Mouse (Mus musculus) macrophage (primary cell): ENCODE measurements around the gene Spocd1. TPM values are rescaled to one million over a fixed set of nuclear protein-coding genes. Genes with fewer than 3 reads are reported as not detected.
"Not testable (repeated sequence)": the region's sequence is repeated elsewhere in the genome, so short reads cannot be mapped to it uniquely, and the experiment has no call there.

Experiments used
- H3K27ac ChIP-seq: fragments of 350-480 bp; formaldehyde crosslinking; 2 replicates; pipeline ENCODE4 v1.9.0; 2021
- H3K36me3 ChIP-seq: fragments of 350-480 bp; formaldehyde crosslinking; 2 replicates; pipeline ENCODE4 v1.9.0; 2021; ENCODE audit errors: inconsistent target
- H3K4me3 ChIP-seq: fragments of 350-480 bp; formaldehyde crosslinking; 2 replicates; pipeline ENCODE4 v1.9.0; 2021; ENCODE audit errors: inconsistent target
- H3K79me2 ChIP-seq: fragments of 350-480 bp; formaldehyde crosslinking; 2 replicates; pipeline ENCODE4 v1.9.0; 2021; ENCODE audit errors: inconsistent target
- WGBS: methylation state at CpG from one replicate; pipeline ENCODE4 v1.1.7; 2026; ENCODE audit warnings: inconsistent platforms; ENCODE audit not compliant: missing documents; 5-methylcytosine and 5-hydroxymethylcytosine counted together
- polyA plus RNA-seq: library from polyadenylated mRNA; stranded (reverse); fragments of 250-400 nt; gene quantifications from 3 replicates; pipeline ENCODE4 v1.2.4, GENCODE M21; 2018; ENCODE audit warnings: inconsistent platforms
- total RNA-seq, 78 experiments: library from RNA; depleted of rRNA; stranded (reverse); fragments of 250-400 nt; gene quantifications; 1 replicate in 9 of 78; 2 replicates in 24 of 78; 3 replicates in 43 of 78; 4 replicates in 2 of 78; pipeline ENCODE4 v1.2.4; 2018; ENCODE audit warnings: inconsistent platforms in 56 of 78

The Spocd1 gene
- not detected for total RNA-seq (2018; cell fraction: chromatin; rRNA removed)
- total RNA-seq (2018; cell fraction: cytosol; rRNA removed), result not detected
- not detected for total RNA-seq (2018; cell fraction: nucleus; rRNA removed)
- not detected in 3 replicates for polyA plus RNA-seq

GRCm38 (mm10) chr4:129928949-129929348 is at the start of gene Spocd1:
TSS of gene Spocd1 (plus strand) at chr4:129929249.
- Histone ChIP-seq H3K79me2 (no peaks in the 10 kb centered on the region), H3K4me3 (no peak within 1 kb of the TSS), H3K27ac (no peak within 1 kb of the TSS), H3K36me3 (no peaks in the 10 kb centered on the region)
- 77% methylated on average over 4 of the region's 4 CpGs for WGBS

- Histone ChIP-seq H3K27ac (no peak overlapping the region), H3K4me3 (no peak overlapping the region), H3K79me2 (no peaks in the 10 kb centered on the region), H3K36me3 (no peaks in the 10 kb centered on the region)
- 87% methylated on average over 7 of the region's 7 CpGs for WGBS
These were observed 48.4 kb upstream of the Spocd1 start for GRCm38 (mm10) chr4:129880615-129881014.

GRCm38 (mm10) chr4:129881661-129882060 is 47.4 kb upstream of the Spocd1 start:
- no peak overlapping the region for H3K4me3 ChIP-seq
- 15% methylated on average over 3 of the region's 3 CpGs for WGBS
- peak overlapping the region; percentile 88 for H3K27ac ChIP-seq
- no peaks in the 10 kb centered on the region for H3K36me3 ChIP-seq
- H3K79me2 ChIP-seq, result no peaks in the 10 kb centered on the region

GRCm38 (mm10) chr4:129882555-129883293 is 46.3 kb upstream of the Spocd1 start:
- no peaks in the 10 kb centered on the region for H3K79me2 ChIP-seq
- peak overlapping the region; percentile 88 for H3K27ac ChIP-seq
- no peaks in the 10 kb centered on the region for H3K36me3 ChIP-seq
- H3K4me3 ChIP-seq, result no peak overlapping the region
- WGBS, result 0% methylated on average over 10 of the region's 11 CpGs

- Histone ChIP-seq H3K36me3 (no peaks in the 10 kb centered on the region), H3K79me2 (no peaks in the 10 kb centered on the region), H3K4me3 (peak overlapping the region; percentile 3; the same call in 1 of the 2 replicates), H3K27ac (peak overlapping the region; percentile 88)
- WGBS, result 31% methylated on average over 12 of the region's 12 CpGs
These were observed 44.8 kb upstream of the Spocd1 start for GRCm38 (mm10) chr4:129884041-129884930.

- Histone ChIP-seq H3K79me2 (no peaks in the 10 kb centered on the region), H3K36me3 (no peaks in the 10 kb centered on the region), H3K27ac (no peak overlapping the region), H3K4me3 (no peak overlapping the region)
- 88% methylated on average over 10 of the region's 10 CpGs for WGBS
These were observed 39.4 kb upstream of the Spocd1 start for GRCm38 (mm10) chr4:129889661-129890060.

- no peaks in the 10 kb centered on the region for H3K36me3 ChIP-seq
- 95% methylated on average over 7 of the region's 7 CpGs for WGBS
- H3K79me2 ChIP-seq, result no peaks in the 10 kb centered on the region
- H3K4me3 ChIP-seq, result no peak overlapping the region
- H3K27ac ChIP-seq, result no peak overlapping the region
These were observed 39.0 kb upstream of the Spocd1 start for GRCm38 (mm10) chr4:129890094-129890493.

GRCm38 (mm10) chr4:129894861-129895260 is 34.2 kb upstream of the Spocd1 start:
- no peaks in the 10 kb centered on the region for H3K36me3 ChIP-seq
- no peak overlapping the region for H3K27ac ChIP-seq
- no peaks in the 10 kb centered on the region for H3K79me2 ChIP-seq
- no peak overlapping the region for H3K4me3 ChIP-seq
- WGBS, result 96% methylated on average over 3 of the region's 3 CpGs

GRCm38 (mm10) chr4:129898815-129899214 is 30.2 kb upstream of the Spocd1 start:
- 98% methylated on average over 16 of the region's 18 CpGs for WGBS
- not testable (repeated sequence) for H3K79me2 ChIP-seq, H3K36me3 ChIP-seq

GRCm38 (mm10) chr4:129902394-129902793 is 26.7 kb upstream of the Spocd1 start:
- no peak overlapping the region for H3K4me3 ChIP-seq
- H3K79me2 ChIP-seq, result no peaks in the 10 kb centered on the region
- no peak overlapping the region for H3K27ac ChIP-seq
- H3K36me3 ChIP-seq, result no peaks in the 10 kb centered on the region
- WGBS, result 100% methylated on average over 4 of the region's 4 CpGs

More at GRCm38 (mm10) chr4:129898815-129899214, 30.2 kb upstream of the Spocd1 start:
- H3K4me3 ChIP-seq, H3K27ac ChIP-seq: not testable (repeated sequence)

GRCm38 (mm10) chr4:129903577-129903976 is 25.5 kb upstream of the Spocd1 start:
- Histone ChIP-seq H3K4me3 (no peak overlapping the region), H3K27ac (no peak overlapping the region), H3K79me2 (no peaks in the 10 kb centered on the region), H3K36me3 (no peaks in the 10 kb centered on the region)
- 85% methylated on average over 3 of the region's 3 CpGs for WGBS

- WGBS, result 98% methylated on average over 3 of the region's 3 CpGs
- H3K79me2 ChIP-seq, result no peaks in the 10 kb centered on the region
- no peak overlapping the region for H3K27ac ChIP-seq
- H3K4me3 ChIP-seq, result no peak overlapping the region
- H3K36me3 ChIP-seq, result no peaks in the 10 kb centered on the region
These were observed 24.0 kb upstream of the Spocd1 start for GRCm38 (mm10) chr4:129905032-129905431.

GRCm38 (mm10) chr4:129906016-129906415 is 23.0 kb upstream of the Spocd1 start:
- 92% methylated on average over 13 of the region's 13 CpGs for WGBS
- Histone ChIP-seq H3K4me3 (no peak overlapping the region), H3K27ac (no peak overlapping the region), H3K36me3 (no peaks in the 10 kb centered on the region), H3K79me2 (no peaks in the 10 kb centered on the region)

GRCm38 (mm10) chr4:129908836-129909235 is 20.2 kb upstream of the Spocd1 start:
- H3K4me3 ChIP-seq, result no peak overlapping the region
- no peaks in the 10 kb centered on the region for H3K79me2 ChIP-seq
- WGBS, result 35% methylated on average over 3 of the region's 3 CpGs
- H3K36me3 ChIP-seq, result no peaks in the 10 kb centered on the region
- H3K27ac ChIP-seq, result peak overlapping the region; percentile 74

- Histone ChIP-seq H3K79me2 (no peaks in the 10 kb centered on the region), H3K36me3 (no peaks in the 10 kb centered on the region), H3K4me3 (no peak overlapping the region), H3K27ac (peak overlapping the region; percentile 74)
- WGBS, result 7% methylated on average over 4 of the region's 4 CpGs
These were observed 19.8 kb upstream of the Spocd1 start for GRCm38 (mm10) chr4:129909261-129909731.
